Mouse (Mus musculus): ENCODE measurements around the gene Kif1c. TPM values are rescaled to one million over a fixed set of nuclear protein-coding genes. Genes with fewer than 3 reads are reported as not detected.

The Kif1c gene
- 2.8 and 3.0 TPM in 2 replicates for polyA plus RNA-seq (2016; fragmentation: Nextera tagmentation; extraction: Ambion mirVana)

- peak; percentile 89 for ATAC-seq (ENCODE audit: insufficient number of reproducible peaks, insufficient read depth, low FRiP score, low TSS enrichment)
- Histone ChIP-seq H3K27me3 (no peaks in the 10 kb centered on the region), H3K9ac (peak within 1 kb of the TSS; percentile 97), H3K27ac (peak within 1 kb of the TSS; percentile 94), H3K4me1 (peaks cover 24% of the 10 kb centered on the region), H3K9me3 (no peaks in the 10 kb centered on the region), H3K4me3 (peak within 1 kb of the TSS; percentile 89), H3K4me2 (replicated peaks) (peak within 1 kb of the TSS; percentile 87), H3K36me3 (peaks cover 17% of the 10 kb centered on the region)
- 1% methylated on average over 69 of the region's 69 CpGs for WGBS
Observed at GRCm38 (mm10) chr11:70699722-70700556, at the start of gene Kif1c, which contains the start of gene Inca1. Gene Kif1c, plus strand, starts transcription at chr11:70700548. Gene Inca1, minus strand, starts transcription at chr11:70700155.

- Histone ChIP-seq H3K4me1 (peaks cover 37% of the 10 kb centered on the region), H3K9ac (no peak overlapping the region), H3K27ac (no peak overlapping the region), H3K4me3 (no peak overlapping the region), H3K27me3 (no peaks in the 10 kb centered on the region), H3K36me3 (peaks cover 43% of the 10 kb centered on the region), H3K9me3 (no peaks in the 10 kb centered on the region), H3K4me2 (replicated peaks) (peak overlapping the region; percentile 97; the same call in 1 of the 2 replicates)
- no peak for ATAC-seq (ENCODE audit: insufficient number of reproducible peaks, insufficient read depth, low FRiP score, low TSS enrichment)
- WGBS, result 68% methylated on average over 2 of the region's 2 CpGs
Observed at GRCm38 (mm10) chr11:70651391-70651790, 49.0 kb upstream of the Kif1c start.

DNA sequence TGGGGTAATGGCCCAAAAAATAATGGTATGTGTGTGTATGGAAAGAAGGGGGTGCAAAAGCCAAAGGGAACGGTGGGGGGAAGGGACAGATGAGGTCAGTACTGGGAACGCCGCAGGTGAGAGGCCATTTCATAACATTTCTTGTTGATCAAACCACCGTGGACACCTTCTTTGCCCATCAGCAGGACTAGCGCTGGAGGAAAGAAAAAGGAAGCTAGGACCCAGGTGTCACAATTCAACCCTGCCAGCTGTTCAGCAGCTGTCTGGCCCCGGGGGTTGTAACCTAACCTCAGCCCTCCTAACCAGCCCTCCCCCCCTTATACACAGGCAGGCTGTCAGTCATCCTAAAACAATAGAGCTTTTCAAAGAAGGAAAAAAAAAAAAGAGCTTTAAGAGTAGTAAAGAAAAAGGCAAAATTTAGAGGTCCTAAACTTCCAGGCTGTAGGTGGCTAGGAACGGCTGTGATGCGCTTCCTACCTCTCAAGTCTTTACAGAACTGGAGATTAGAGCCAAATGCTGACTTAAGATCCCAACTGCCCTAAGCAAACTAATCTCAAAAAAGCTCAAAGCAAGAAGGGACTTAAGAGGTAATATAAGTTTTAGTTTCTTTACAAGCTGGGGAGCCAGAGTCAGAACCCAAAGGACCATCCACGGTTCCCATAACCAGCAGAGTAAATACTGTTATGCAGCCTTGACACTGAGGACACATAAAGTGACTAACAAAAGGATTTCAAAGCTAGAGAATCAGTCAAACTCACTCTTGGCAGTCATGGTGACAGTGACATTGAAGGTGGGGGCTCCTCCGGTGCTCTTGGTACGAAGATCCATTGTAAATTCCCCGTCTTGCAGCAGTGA is 48.1 kb upstream of the Kif1c start:
- Histone ChIP-seq H3K27ac (peak overlapping the region; percentile 99), H3K36me3 (peaks cover 43% of the 10 kb centered on the region), H3K9me3 (no peaks in the 10 kb centered on the region), H3K4me1 (peaks cover 46% of the 10 kb centered on the region), H3K27me3 (no peaks in the 10 kb centered on the region), H3K9ac (peak overlapping the region; percentile 98), H3K4me2 (replicated peaks) (peak overlapping the region; percentile 97), H3K4me3 (peak overlapping the region; percentile 99)
- no peak for ATAC-seq (ENCODE audit: insufficient number of reproducible peaks, insufficient read depth, low FRiP score, low TSS enrichment)
- WGBS, result 46% methylated on average over 12 of the region's 12 CpGs

- WGBS, result 43% methylated on average over 6 of the region's 6 CpGs
- no peak for ATAC-seq (ENCODE audit: insufficient number of reproducible peaks, insufficient read depth, low FRiP score, low TSS enrichment)
- peak overlapping the region; percentile 97 for H3K4me2 ChIP-seq (replicated peaks)
Observed at GRCm38 (mm10) chr11:70652884-70653344, 47.4 kb upstream of the Kif1c start.

GRCm38 (mm10) chr11:70653345-70654197 is 46.8 kb upstream of the Kif1c start:
- peaks cover 53% of the 10 kb centered on the region for H3K4me1 ChIP-seq
- peak overlapping the region; percentile 97 for H3K4me2 ChIP-seq (replicated peaks)
- H3K4me3 ChIP-seq, result peak overlapping the region; percentile 99
- ATAC-seq (ENCODE audit: insufficient number of reproducible peaks, insufficient read depth, low FRiP score, low TSS enrichment), result peak; percentile 28
- peaks cover 40% of the 10 kb centered on the region for H3K36me3 ChIP-seq
- no peaks in the 10 kb centered on the region for H3K9me3 ChIP-seq
- under 1% methylated on average over 45 of the region's 63 CpGs for whole genome bisulfite sequencing
- peak overlapping the region; percentile 99 for H3K27ac ChIP-seq
- peak overlapping the region; percentile 98 for H3K9ac ChIP-seq
- H3K27me3 ChIP-seq, result no peaks in the 10 kb centered on the region

More at GRCm38 (mm10) chr11:70652884-70653344, 47.4 kb upstream of the Kif1c start:
- Histone ChIP-seq H3K4me1 (peaks cover 53% of the 10 kb centered on the region), H3K27me3 (no peaks in the 10 kb centered on the region), H3K9ac (peak overlapping the region; percentile 98), H3K36me3 (peaks cover 43% of the 10 kb centered on the region), H3K9me3 (no peaks in the 10 kb centered on the region), H3K4me3 (peak overlapping the region; percentile 99), H3K27ac (peak overlapping the region; percentile 99)

GRCm38 (mm10) chr11:70654198-70654922 is 46.0 kb upstream of the Kif1c start, which contains the start of gene Pfn1:
Gene Pfn1, minus strand, starts transcription at chr11:70654644.
- Histone ChIP-seq H3K4me3 (peak within 1 kb of the TSS; percentile 99), H3K27ac (peak within 1 kb of the TSS; percentile 99), H3K27me3 (no peaks in the 10 kb centered on the region), H3K36me3 (peaks cover 32% of the 10 kb centered on the region), H3K9ac (peak within 1 kb of the TSS; percentile 98), H3K4me1 (peaks cover 50% of the 10 kb centered on the region), H3K9me3 (no peaks in the 10 kb centered on the region), H3K4me2 (replicated peaks) (peak within 1 kb of the TSS; percentile 97)
- ATAC-seq (ENCODE audit: insufficient number of reproducible peaks, insufficient read depth, low FRiP score, low TSS enrichment), result 0 out of 2 replicates have a peak, but pooled peaks have one; percentile 12
- WGBS, result under 1% methylated on average over 61 of the region's 61 CpGs

- peak overlapping the region; percentile 97 for H3K4me2 ChIP-seq (replicated peaks)
- peak overlapping the region; percentile 98 for H3K9ac ChIP-seq
- H3K27ac ChIP-seq, result peak overlapping the region; percentile 99
- no peaks in the 10 kb centered on the region for H3K9me3 ChIP-seq
- peaks cover 50% of the 10 kb centered on the region for H3K4me1 ChIP-seq
- H3K36me3 ChIP-seq, result peaks cover 26% of the 10 kb centered on the region
- H3K4me3 ChIP-seq, result peak overlapping the region; percentile 99
- under 1% methylated on average over 44 of the region's 48 CpGs for WGBS
- ATAC-seq (ENCODE audit: insufficient number of reproducible peaks, insufficient read depth, low FRiP score, low TSS enrichment), result peak; percentile 29; the same call in 1 of the 2 replicates
- H3K27me3 ChIP-seq, result no peaks in the 10 kb centered on the region
Observed at GRCm38 (mm10) chr11:70654923-70655570, 45.3 kb upstream of the Kif1c start.

GRCm38 (mm10) chr11:70655571-70656455 is 44.5 kb upstream of the Kif1c start:
- H3K36me3 ChIP-seq, result peaks cover 28% of the 10 kb centered on the region
- H3K27ac ChIP-seq, result peak overlapping the region; percentile 99
- ATAC-seq (ENCODE audit: insufficient number of reproducible peaks, insufficient read depth, low FRiP score, low TSS enrichment), result no peak
- WGBS, result 1% methylated on average over 61 of the region's 61 CpGs
- no peaks in the 10 kb centered on the region for H3K9me3 ChIP-seq
- H3K4me3 ChIP-seq, result peak overlapping the region; percentile 99
- H3K4me2 ChIP-seq (replicated peaks), result peak overlapping the region; percentile 97
- peaks cover 47% of the 10 kb centered on the region for H3K4me1 ChIP-seq
- peak overlapping the region; percentile 98 for H3K9ac ChIP-seq
- H3K27me3 ChIP-seq, result no peaks in the 10 kb centered on the region

GRCm38 (mm10) chr11:70656456-70656927 is 43.9 kb upstream of the Kif1c start:
- WGBS, result 2% methylated on average over 16 of the region's 16 CpGs
- H3K27me3 ChIP-seq, result no peaks in the 10 kb centered on the region
- peak overlapping the region; percentile 99 for H3K4me3 ChIP-seq
- H3K9me3 ChIP-seq, result no peaks in the 10 kb centered on the region
- H3K4me2 ChIP-seq (replicated peaks), result peak overlapping the region; percentile 97
- 0 out of 2 replicates have a peak, but pooled peaks have one; percentile 29 for ATAC-seq (ENCODE audit: insufficient number of reproducible peaks, insufficient read depth, low FRiP score, low TSS enrichment)
- H3K4me1 ChIP-seq, result peaks cover 47% of the 10 kb centered on the region
- peaks cover 26% of the 10 kb centered on the region for H3K36me3 ChIP-seq
- peak overlapping the region; percentile 99 for H3K27ac ChIP-seq
- H3K9ac ChIP-seq, result peak overlapping the region; percentile 98
